ENCODE assay signal across 28 mouse cellular contexts in the genomic region with DNA sequence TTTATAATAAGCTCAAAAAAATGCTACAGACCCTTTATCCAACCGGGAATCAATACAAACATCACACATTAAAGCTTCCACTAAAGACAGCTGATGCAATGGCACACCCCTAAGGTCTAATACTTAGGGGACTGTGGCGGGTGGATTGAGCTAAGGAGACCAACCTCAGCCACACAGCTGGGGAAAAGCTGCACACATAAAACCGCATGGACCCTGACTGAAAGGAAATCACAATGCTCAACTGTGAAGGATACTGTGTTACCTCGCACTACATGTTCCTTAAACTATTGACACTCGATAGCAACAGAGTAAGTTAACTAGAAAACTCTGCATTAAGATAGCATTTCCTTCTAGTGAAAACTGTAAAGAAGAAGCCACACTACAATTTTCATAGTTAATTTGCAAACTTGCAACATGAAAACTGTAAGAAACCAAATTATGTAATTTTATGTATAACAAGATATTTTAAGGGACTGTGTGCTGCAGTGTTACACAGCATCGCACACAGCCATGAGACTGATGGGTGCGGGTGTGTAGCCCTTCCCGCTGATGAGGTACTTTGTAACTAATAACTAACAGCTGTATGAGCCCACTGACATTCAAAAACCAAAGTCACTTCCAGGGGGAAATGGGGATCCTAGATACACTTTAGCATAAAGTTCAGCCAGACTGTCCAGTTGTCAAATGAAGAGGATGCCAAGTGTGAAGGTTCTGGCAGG. TPM values are rescaled to one million over a fixed set of nuclear protein-coding genes. Genes with fewer than 3 reads are reported as not detected.
A peak's percentile ranks its signal among the peaks of the same experiment; 100 is the strongest.
DNase-seq lines count a peak whose midpoint lies in the region; ATAC-seq lines count a peak whose summit lies in the region.
"Had no signal": no experiment of that assay in that cellular context is flagged by ENCODE, and none has a peak within 500 bp of the region (broad histone marks: within the 10 kb centered on the region; RNA-seq: fewer than 3 reads in every experiment).

No protein-coding gene starts in this region.

- no peak overlapping the region for H3K9ac ChIP-seq in embryonic facial prominence, embryonic 15.5 days
- H3K9ac ChIP-seq: forebrain, embryonic 12.5 days; forebrain, embryonic 15.5 days; heart, embryonic 13.5 days; hindbrain, embryonic 14.5 days had no signal

- peaks cover 18% of the 10 kb centered on the region for H3K36me3 ChIP-seq in megakaryocyte, embryonic 14.5 days (replicated peaks; ENCODE audit: low read length)
- H3K36me3 ChIP-seq in embryonic facial prominence, embryonic 15.5 days: peaks cover 11% of the 10 kb centered on the region

- H3K4me1 ChIP-seq in megakaryocyte, embryonic 14.5 days: peaks cover 23% of the 10 kb centered on the region
- H3K4me1 ChIP-seq in embryonic facial prominence, embryonic 15.5 days: peaks cover 4% of the 10 kb centered on the region; the same call in 1 of the 2 replicates
- H3K4me1 ChIP-seq: forebrain, embryonic 12.5 days; forebrain, embryonic 15.5 days; heart, embryonic 13.5 days had no signal

- no peaks in the 10 kb centered on the region for H3K27me3 ChIP-seq in megakaryocyte, embryonic 14.5 days (replicated peaks)
- no peaks in the 10 kb centered on the region for H3K27me3 ChIP-seq in embryonic facial prominence, embryonic 15.5 days
- H3K27me3 ChIP-seq: CH12.LX; forebrain, embryonic 12.5 days; forebrain, embryonic 15.5 days; heart, embryonic 13.5 days; Patski had no signal

- peak overlapping the region; percentile 49; the same call in 1 of the 2 replicates for H3K27ac ChIP-seq in embryonic facial prominence, embryonic 15.5 days (replicated peaks)
- H3K27ac ChIP-seq: forebrain, embryonic 12.5 days; forebrain, embryonic 15.5 days; gastrocnemius, adult 2 months; heart, embryonic 13.5 days; hindbrain, embryonic 14.5 days; hindbrain, postnatal 0 days had no signal

- no peak for DNase-seq in frontal cortex, postnatal 36 days (ENCODE audit: low spot score in 2 of 2)
- no peak for DNase-seq in embryo, embryonic 9.5 days (ENCODE audit: extremely low spot score)
- DNase-seq in layer of hippocampus, postnatal 14 days (ENCODE audit: low spot score in 2 of 2): no peak
- DNase-seq: adrenal gland, postnatal 10 days; adrenal gland, postnatal 36 days; B cell, adult 2 months; cerebellum, adult 18-20 months; cerebellum, adult 9-10 months; cerebellum, postnatal 14 days; gastrocnemius, adult 2 months; gastrocnemius, postnatal 14 days; heart, adult 18-20 months; heart, postnatal 14 days; heart, postnatal 4 days had no signal

- H3K4me2 ChIP-seq in embryonic facial prominence, embryonic 15.5 days (replicated peaks): no peak overlapping the region
- H3K4me2 ChIP-seq: forebrain, embryonic 12.5 days; forebrain, embryonic 15.5 days; heart, embryonic 13.5 days; hindbrain, embryonic 14.5 days had no signal

- no peaks in the 10 kb centered on the region for H3K9me3 ChIP-seq in megakaryocyte, embryonic 14.5 days
- no peaks in the 10 kb centered on the region for H3K9me3 ChIP-seq in embryonic facial prominence, embryonic 15.5 days (replicated peaks)
- H3K9me3 ChIP-seq: forebrain, embryonic 12.5 days; forebrain, embryonic 15.5 days; G1E; heart, embryonic 13.5 days had no signal

- 54% methylated on average over 8 of the region's 8 CpGs for WGBS in embryonic facial prominence, embryonic 15.5 days

- ATAC-seq in frontal cortex, adult (ENCODE audit: low TSS enrichment): peak; percentile 57
- no peak for ATAC-seq in megakaryocyte, adult 5-6 weeks (ENCODE audit: poor library complexity, severe bottlenecking)
- ATAC-seq in embryonic facial prominence, embryonic 15.5 days (ENCODE audit: insufficient number of reproducible peaks, low FRiP score, low TSS enrichment, low read depth): no peak
- ATAC-seq: forebrain, embryonic 15.5 days; hindbrain, postnatal 0 days; inflammation-experienced regulatory T-cells, adult 6 months; Patski had no signal

- H3K4me3 ChIP-seq in megakaryocyte, embryonic 14.5 days (replicated peaks): peak overlapping the region; percentile 38
- no peak overlapping the region for H3K4me3 ChIP-seq in embryonic facial prominence, embryonic 15.5 days (replicated peaks)
- H3K4me3 ChIP-seq: erythroblast, embryonic 14.5 days; forebrain, embryonic 12.5 days; forebrain, embryonic 15.5 days; gastrocnemius, adult 2 months; heart, embryonic 13.5 days had no signal

RNA-seq across cellular contexts. Expression of gene Smim27, which starts 14.8 kb away (rescaled TPM):
- 8.2 and 42.4 TPM in 2 replicates for polyA plus RNA-seq in megakaryocyte, embryonic 14.5 days (2012; ENCODE audit: insufficient read depth, low replicate concordance)
- 15.8 and 19.0 TPM in 2 replicates for total RNA-seq in megakaryocyte, adult 5-6 weeks (2015)
- total RNA-seq in megakaryocyte, adult 5-6 weeks (2017): 8.3 and 11.3 TPM in 2 replicates
- 35.8 and 36.6 TPM in 2 replicates for polyA plus RNA-seq in embryonic facial prominence, embryonic 15.5 days (2015; fragmentation: Nextera tagmentation; extraction: Ambion mirVana)
- 10 to 100 TPM; 12.6 to 14.8 TPM for total RNA-seq in layer of hippocampus, postnatal 14 days (2021)

RNA-seq across cellular contexts. Expression of gene Ddx58, which starts 14.9 kb away (rescaled TPM):
- 1.7 and 2.8 TPM in 2 replicates for polyA plus RNA-seq in megakaryocyte, embryonic 14.5 days (2012; ENCODE audit: insufficient read depth, low replicate concordance)
- total RNA-seq in megakaryocyte, adult 5-6 weeks (2015): 27.7 and 34.4 TPM in 2 replicates
- 31.1 and 32.6 TPM in 2 replicates for total RNA-seq in megakaryocyte, adult 5-6 weeks (2017)
- 8.6 and 9.5 TPM in 2 replicates for polyA plus RNA-seq in embryonic facial prominence, embryonic 15.5 days (2015; fragmentation: Nextera tagmentation; extraction: Ambion mirVana)
- total RNA-seq in layer of hippocampus, postnatal 14 days (2021): 1 to 10 TPM; 3.0 to 4.4 TPM

RNA-seq across cellular contexts. Expression of gene Topors, which starts 15.1 kb away (rescaled TPM):
- 2.9 and 3.7 TPM in 2 replicates for polyA plus RNA-seq in megakaryocyte, embryonic 14.5 days (2012; ENCODE audit: insufficient read depth, low replicate concordance)
- total RNA-seq in megakaryocyte, adult 5-6 weeks (2015): 23.8 and 27.2 TPM in 2 replicates
- total RNA-seq in megakaryocyte, adult 5-6 weeks (2017): 43.1 and 46.2 TPM in 2 replicates
- polyA plus RNA-seq in embryonic facial prominence, embryonic 15.5 days (2015; fragmentation: Nextera tagmentation; extraction: Ambion mirVana): 40.4 and 41.2 TPM in 2 replicates
- 10 to 100 TPM; 15.9 to 18.5 TPM for total RNA-seq in layer of hippocampus, postnatal 14 days (2021)

RNA-seq across cellular contexts. Expression of gene Ndufb6, which starts 24.7 kb away (rescaled TPM):
- polyA plus RNA-seq in megakaryocyte, embryonic 14.5 days (2012; ENCODE audit: insufficient read depth, low replicate concordance): 44.4 and 297 TPM in 2 replicates
- 107 and 117 TPM in 2 replicates for total RNA-seq in megakaryocyte, adult 5-6 weeks (2015)
- 33.3 and 47.0 TPM in 2 replicates for total RNA-seq in megakaryocyte, adult 5-6 weeks (2017)
- 281 and 287 TPM in 2 replicates for polyA plus RNA-seq in embryonic facial prominence, embryonic 15.5 days (2015; fragmentation: Nextera tagmentation; extraction: Ambion mirVana)
- 100 to 1,000 TPM; 213 to 214 TPM for total RNA-seq in layer of hippocampus, postnatal 14 days (2021)

Comparison
In these comparisons a context has a peak if more than half of its experiments do, and no peak if none do; other contexts are left out.
1. RNA of gene Ddx58, which starts 14.9 kb away (total RNA-seq): 27.7 to 34.4 TPM in megakaryocyte, adult 5-6 weeks; 3.0 to 4.4 TPM in layer of hippocampus, postnatal 14 days; every median in the first group is over 4 times any median in the second.